Mouse (Mus musculus): ENCODE data around the gene D11Wsu47e.

GRCm38 (mm10) chr11:113709731-113710256 is 25.6 kb downstream of the D11Wsu47e start, which contains the start of gene Cpsf4l:
- TF ChIP-seq CTCF (IDR thresholded peaks at IDR 0.05; ENCODE audit: borderline replicate concordance, control insufficient read depth, extremely low read depth, insufficient read depth, low read length, poor library complexity), result no peak
- TF ChIP-seq POLR2A (IDR thresholded peaks at IDR 0.05; ENCODE audit: control insufficient read depth, extremely low read depth, insufficient read depth, low read length, poor library complexity), result no peak

All from thymus, adult 2 months (tissue).